8 mouse cellular contexts compared by ENCODE assay signal in genomic region chrX:36456031-36456430, GRCm38 (mm10). TPM values are rescaled to one million over a fixed set of nuclear protein-coding genes. Genes with fewer than 3 reads are reported as not detected.
DNase-seq lines count a peak whose midpoint lies in the region.

No protein-coding gene starts in this region.

- intact Hi-C loops in gastrocnemius, postnatal 36 days (cut with DNase I), result no loop called here

- DNase-seq in gastrocnemius, postnatal 10 days, result peak; percentile 14
- DNase-seq in gastrocnemius, postnatal 36 days, result no peak
- DNase-seq in right cerebral cortex, adult 2 months (ENCODE audit: low spot score in 2 of 2), result peak; percentile 12 to 46
- DNase-seq in right cerebral cortex, postnatal 25 days, result no peak
- peak; percentile 22 for DNase-seq in T-cell, adult 2 months (ENCODE audit: low spot score)
- DNase-seq in kidney, postnatal 36 days, result peak; percentile 7 to 68
- peak; percentile 2 for DNase-seq in retina, postnatal 7 days (ENCODE audit: low read depth, low spot score)
- DNase-seq in ovary, postnatal 10 days (ENCODE audit: low spot score), result no peak

RNA-seq across cellular contexts. Expression of gene Gm14569, which starts 35.6 kb away (rescaled TPM):
- total RNA-seq in gastrocnemius, postnatal 10 days (2021), result not detected
- not detected for total RNA-seq in gastrocnemius, postnatal 36 days (2021)

RNA-seq across cellular contexts. Expression of gene Gm6268, which starts 55.0 kb away (rescaled TPM):
- not detected for total RNA-seq in gastrocnemius, postnatal 10 days (2021)
- total RNA-seq in gastrocnemius, postnatal 36 days (2021), result not detected

Comparison
In these comparisons a context has a peak if more than half of its experiments do, and no peak if none do; other contexts are left out.
1. DNase-seq: peak in gastrocnemius, postnatal 10 days (single experiment), right cerebral cortex, adult 2 months (2 of 2), T-cell, adult 2 months (single experiment), kidney, postnatal 36 days (2 of 2) and retina, postnatal 7 days (single experiment); none in gastrocnemius, postnatal 36 days (0 of 2), right cerebral cortex, postnatal 25 days (single experiment) and ovary, postnatal 10 days (single experiment).